Mouse (Mus musculus) limb, embryonic 13.5 days (tissue): Measurements from ENCODE around the gene Ubxn11. TPM values are rescaled to one million over a fixed set of nuclear protein-coding genes. Genes with fewer than 3 reads are reported as not detected.
A peak's percentile ranks its signal among the peaks of the same experiment; 100 is the strongest.
"Not testable (repeated sequence)": the region's sequence is repeated elsewhere in the genome, so short reads cannot be mapped to it uniquely, and the experiment has no call there.

ENCODE experiments used
- ATAC-seq: fragments of 200-750 bp; cut with Nextera tagmentation; 2 replicates; pipeline ENCODE4 v1.8.0; 2017; ENCODE audit warnings: low read depth, moderate number of reproducible peaks, moderate TSS enrichment; ENCODE audit not compliant: low FRiP score
- H3K27ac ChIP-seq: fragments of 300-500 bp; sonication (generic); 2 replicates; pipeline ENCODE4 v1.5.1; 2015; ENCODE audit warnings: inconsistent platforms, mild to moderate bottlenecking, moderate library complexity
- H3K27me3 ChIP-seq: fragments of 300-500 bp; sonication (generic); 2 replicates; pipeline ENCODE4 v1.6.1; 2015; ENCODE audit warnings: mild to moderate bottlenecking, inconsistent platforms
- H3K36me3 ChIP-seq: fragments of 300-500 bp; sonication (generic); 2 replicates; pipeline ENCODE4 v1.6.1; 2015; ENCODE audit warnings: inconsistent platforms, mild to moderate bottlenecking, moderate library complexity
- H3K4me1 ChIP-seq: fragments of 300-500 bp; sonication (generic); 2 replicates; pipeline ENCODE4 v1.6.1; 2015; ENCODE audit warnings: inconsistent platforms
- H3K4me2 ChIP-seq: fragments of 300-500 bp; sonication (generic); replicated peaks from 2 replicates; pipeline ENCODE4 v1.6.1; 2015; ENCODE audit warnings: inconsistent platforms, mild to moderate bottlenecking, moderate library complexity
- H3K4me3 ChIP-seq: fragments of 300-500 bp; sonication (generic); 2 replicates; pipeline ENCODE4 v1.5.1; 2015; ENCODE audit warnings: moderate library complexity, mild to moderate bottlenecking, inconsistent platforms
- H3K9ac ChIP-seq: fragments of 300-500 bp; sonication (generic); 2 replicates; pipeline ENCODE4 v1.6.1; 2015; ENCODE audit warnings: mild to moderate bottlenecking, inconsistent platforms
- H3K9me3 ChIP-seq: fragments of 300-500 bp; sonication (generic); 2 replicates; pipeline ENCODE4 v1.6.1; 2016; ENCODE audit warnings: inconsistent platforms
- WGBS: fragments of 180-500 bp; shearing (Covaris S2); methylation state at CpG from one replicate; pipeline ENCODE4 v1.1.7; 2015; 5-methylcytosine and 5-hydroxymethylcytosine counted together
- polyA plus RNA-seq: library from polyadenylated mRNA; unstranded; fragments of >200 nt; fragmentation: Nextera tagmentation; extraction: Ambion mirVana; gene quantifications from 2 replicates; pipeline ENCODE4 v1.2.1, GENCODE M21; 2015

Gene Ubxn11
- polyA plus RNA-seq, 1 experiment from 2014 or later = 14.3 TPM

GRCm38 (mm10) chr4:134136280-134136926 lies 34.0 kb downstream of the Ubxn11 start:
- Histone ChIP-seq H3K27me3 (no peaks in the 10 kb centered on the region), H3K9me3 (no peaks in the 10 kb centered on the region), H3K4me2 (0 out of 2 replicates have a peak overlapping the region, but pooled peaks have one; percentile 9), H3K4me1 (peaks cover 15% of the 10 kb centered on the region), H3K27ac (peak overlapping the region; percentile 56; the same call in 1 of the 2 replicates), H3K4me3 (no peak overlapping the region), H3K36me3 (peaks cover 25% of the 10 kb centered on the region), H3K9ac (peak overlapping the region; percentile 31; the same call in 1 of the 2 replicates)
- WGBS = 23% methylated on average over 3 of the region's 3 CpGs
- ATAC-seq = no peak

DNA sequence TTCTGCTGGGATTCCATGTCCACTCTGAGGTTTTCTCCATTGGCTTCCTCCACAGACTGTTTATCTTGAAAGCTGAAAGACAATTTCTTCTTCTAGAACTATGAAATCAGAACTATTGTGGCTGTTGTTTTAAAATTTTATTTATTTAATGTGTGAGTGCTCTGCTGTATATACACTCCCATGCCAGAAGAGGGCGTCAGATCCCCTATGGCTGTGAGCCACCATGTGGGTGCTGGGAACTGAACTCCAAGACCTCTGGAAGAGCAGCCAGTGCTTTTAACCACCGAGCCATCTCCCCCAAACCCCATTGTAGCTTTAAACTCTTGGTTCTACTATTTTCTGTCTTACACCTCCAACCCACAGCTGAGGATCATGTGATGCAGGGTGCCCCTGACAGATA lies 36.5 kb downstream of the Ubxn11 start:
- H3K4me2 ChIP-seq = no peak overlapping the region
- H3K36me3 ChIP-seq = peaks cover 21% of the 10 kb centered on the region
- H3K9me3 ChIP-seq = no peaks in the 10 kb centered on the region
- no peak overlapping the region for H3K4me3 ChIP-seq
- no peak overlapping the region for H3K27ac ChIP-seq
- WGBS = 96% methylated on average over 2 of the region's 2 CpGs
- peaks cover 15% of the 10 kb centered on the region for H3K4me1 ChIP-seq
- no peaks in the 10 kb centered on the region for H3K27me3 ChIP-seq
- ATAC-seq = no peak
- no peak overlapping the region for H3K9ac ChIP-seq

DNA sequence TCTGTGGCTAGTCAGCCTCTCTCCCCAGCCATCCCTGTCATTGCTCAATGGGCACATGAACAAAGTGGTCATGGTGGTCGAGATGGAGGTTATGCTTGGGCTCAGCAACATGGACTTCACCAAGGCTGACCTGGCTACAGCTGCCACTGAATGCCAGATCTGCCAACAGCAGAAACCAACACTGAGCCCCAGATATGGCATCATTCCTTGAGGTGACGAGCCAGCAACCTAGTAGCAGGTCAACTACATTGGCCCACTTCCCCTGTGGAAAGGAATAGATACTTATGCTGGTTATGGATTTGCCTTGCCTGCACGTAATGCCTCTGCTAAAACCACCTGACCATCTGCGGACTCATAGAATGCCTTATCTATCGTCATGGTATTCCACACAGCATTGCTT lies 41.9 kb downstream of the Ubxn11 start:
- H3K9ac ChIP-seq, H3K4me2 ChIP-seq, H3K4me1 ChIP-seq, H3K27ac ChIP-seq, H3K9me3 ChIP-seq, ATAC-seq, H3K27me3 ChIP-seq, H3K4me3 ChIP-seq: not testable (repeated sequence)
- peaks cover 46% of the 10 kb centered on the region for H3K36me3 ChIP-seq
- 95% methylated on average over 5 of the region's 5 CpGs for WGBS

DNA sequence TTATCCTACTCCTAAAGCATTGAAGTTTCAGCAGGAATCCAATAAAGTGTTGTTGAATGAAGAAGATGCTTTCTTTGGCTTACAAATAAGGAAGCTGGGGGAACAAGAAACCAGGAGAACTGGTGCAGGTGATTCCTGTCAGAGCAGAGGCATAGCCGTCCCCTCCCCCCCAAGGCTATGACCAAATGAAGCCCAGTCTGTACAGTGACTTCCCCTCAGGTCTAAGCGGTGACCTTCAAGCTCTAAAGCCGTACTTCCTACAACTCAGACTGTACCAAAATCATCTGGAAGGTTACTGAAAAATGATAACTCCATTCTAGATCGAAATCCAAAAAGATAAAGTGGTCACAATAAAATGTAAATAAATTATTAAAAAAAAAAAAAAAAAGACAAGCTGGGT lies 47.0 kb downstream of the Ubxn11 start:
- ATAC-seq = no peak
- Histone ChIP-seq H3K4me2 (no peak overlapping the region), H3K4me1 (no peaks in the 10 kb centered on the region), H3K36me3 (peaks cover 81% of the 10 kb centered on the region), H3K27me3 (no peaks in the 10 kb centered on the region), H3K27ac (no peak overlapping the region), H3K9ac (no peak overlapping the region), H3K4me3 (no peak overlapping the region), H3K9me3 (no peaks in the 10 kb centered on the region)
- WGBS = 85% methylated on average over 4 of the region's 4 CpGs

GRCm38 (mm10) chr4:134152112-134152511 lies 49.7 kb downstream of the Ubxn11 start:
- 84% methylated on average over 3 of the region's 3 CpGs for WGBS
- Histone ChIP-seq H3K9ac (no peak overlapping the region), H3K36me3 (peaks cover 83% of the 10 kb centered on the region), H3K27ac (no peak overlapping the region), H3K27me3 (no peaks in the 10 kb centered on the region), H3K4me2 (no peak overlapping the region), H3K4me1 (no peaks in the 10 kb centered on the region), H3K4me3 (no peak overlapping the region), H3K9me3 (no peaks in the 10 kb centered on the region)
- no peak for ATAC-seq

DNA sequence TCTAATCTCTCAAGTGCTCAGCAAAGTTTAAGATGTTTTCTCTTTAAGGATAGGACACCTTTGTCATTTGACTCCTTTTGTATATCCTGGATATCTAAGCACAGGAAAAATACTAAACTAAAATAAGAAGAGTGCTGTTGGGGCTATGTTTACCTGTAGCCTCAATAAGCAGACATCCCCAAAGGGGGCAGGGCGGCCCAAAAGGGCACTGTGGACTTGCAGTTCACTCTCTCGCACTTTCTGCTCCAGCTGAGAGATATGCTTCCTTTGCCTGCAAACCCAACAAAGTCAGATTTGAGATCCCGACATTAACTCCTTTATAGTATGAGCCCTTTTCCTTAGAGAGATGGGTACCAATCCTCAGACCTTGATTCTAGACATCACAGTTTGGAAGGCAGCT lies 51.3 kb downstream of the Ubxn11 start:
- H3K36me3 ChIP-seq = peaks cover 68% of the 10 kb centered on the region
- no peak overlapping the region for H3K27ac ChIP-seq
- WGBS = 90% methylated on average over 3 of the region's 3 CpGs
- H3K9ac ChIP-seq = no peak overlapping the region
- H3K4me2 ChIP-seq = no peak overlapping the region
- no peak overlapping the region for H3K4me3 ChIP-seq
- ATAC-seq = no peak
- no peaks in the 10 kb centered on the region for H3K27me3 ChIP-seq
- H3K4me1 ChIP-seq = no peaks in the 10 kb centered on the region
- H3K9me3 ChIP-seq = no peaks in the 10 kb centered on the region

DNA sequence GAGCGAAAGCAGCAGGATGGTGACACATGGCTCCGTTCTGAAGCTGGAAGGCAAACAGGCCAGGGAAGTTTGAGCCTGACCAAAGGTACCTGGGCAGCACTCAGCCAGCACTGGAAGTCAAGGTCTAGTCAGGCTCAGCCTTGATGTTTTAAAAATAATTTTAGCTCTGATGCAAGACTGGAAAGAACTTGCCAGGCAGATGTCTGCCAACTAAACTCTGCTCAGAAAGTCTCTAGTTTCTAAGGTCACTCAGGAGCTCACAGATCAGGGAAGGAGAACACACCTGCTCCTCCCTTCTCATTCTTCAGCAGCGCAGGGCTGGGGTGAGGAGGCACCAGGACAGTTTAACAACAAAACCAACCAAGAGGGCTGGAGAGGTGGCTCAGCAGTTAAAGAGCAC lies 52.0 kb downstream of the Ubxn11 start:
- 96% methylated on average over 3 of the region's 3 CpGs for WGBS
- Histone ChIP-seq H3K4me2 (no peak overlapping the region), H3K9ac (no peak overlapping the region), H3K36me3 (peaks cover 61% of the 10 kb centered on the region), H3K27ac (no peak overlapping the region), H3K4me3 (no peak overlapping the region), H3K9me3 (no peaks in the 10 kb centered on the region), H3K4me1 (no peaks in the 10 kb centered on the region), H3K27me3 (no peaks in the 10 kb centered on the region)
- ATAC-seq = no peak

DNA sequence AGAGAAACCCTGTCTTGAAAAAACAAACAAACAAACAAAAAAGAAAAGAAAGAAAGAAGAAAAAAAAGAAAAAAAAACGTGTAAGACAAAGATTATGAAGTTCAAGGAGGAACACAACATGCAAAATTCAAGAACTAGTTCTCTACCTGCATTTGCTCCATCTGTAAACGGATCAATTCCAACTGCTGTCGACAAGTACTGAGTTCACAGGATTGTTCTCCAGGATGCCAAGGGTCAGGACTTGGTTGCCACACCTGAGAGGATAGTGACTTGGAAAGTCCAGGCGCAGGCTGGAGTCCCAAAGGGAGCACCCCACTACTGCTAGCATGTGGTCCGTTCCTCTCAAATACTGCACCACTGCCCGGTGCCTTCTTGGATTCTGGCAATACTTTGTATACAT lies 53.2 kb downstream of the Ubxn11 start:
- Histone ChIP-seq H3K27ac (no peak overlapping the region), H3K27me3 (no peaks in the 10 kb centered on the region), H3K9ac (no peak overlapping the region), H3K9me3 (no peaks in the 10 kb centered on the region), H3K4me2 (no peak overlapping the region), H3K36me3 (peaks cover 52% of the 10 kb centered on the region), H3K4me1 (no peaks in the 10 kb centered on the region), H3K4me3 (no peak overlapping the region)
- WGBS = 90% methylated on average over 6 of the region's 6 CpGs
- no peak for ATAC-seq

GRCm38 (mm10) chr4:134155961-134156465 lies 53.6 kb downstream of the Ubxn11 start:
- H3K27ac ChIP-seq = no peak overlapping the region
- H3K4me2 ChIP-seq = no peak overlapping the region
- peaks cover 47% of the 10 kb centered on the region for H3K36me3 ChIP-seq
- no peak overlapping the region for H3K4me3 ChIP-seq
- WGBS = 87% methylated on average over 10 of the region's 10 CpGs
- ATAC-seq = no peak
- H3K9me3 ChIP-seq = no peaks in the 10 kb centered on the region
- no peak overlapping the region for H3K9ac ChIP-seq
- no peaks in the 10 kb centered on the region for H3K4me1 ChIP-seq
- no peaks in the 10 kb centered on the region for H3K27me3 ChIP-seq

GRCm38 (mm10) chr4:134156744-134157143 lies 54.4 kb downstream of the Ubxn11 start:
- Histone ChIP-seq H3K27ac (no peak overlapping the region), H3K27me3 (no peaks in the 10 kb centered on the region), H3K4me1 (no peaks in the 10 kb centered on the region), H3K36me3 (peaks cover 40% of the 10 kb centered on the region), H3K4me2 (no peak overlapping the region), H3K9ac (no peak overlapping the region), H3K9me3 (no peaks in the 10 kb centered on the region), H3K4me3 (no peak overlapping the region)
- WGBS = 42% methylated on average over 8 of the region's 8 CpGs
- ATAC-seq = no peak

GRCm38 (mm10) chr4:134157558-134157957 lies 55.2 kb downstream of the Ubxn11 start:
- Histone ChIP-seq H3K9me3 (no peaks in the 10 kb centered on the region), H3K27me3 (no peaks in the 10 kb centered on the region), H3K9ac (no peak overlapping the region), H3K36me3 (peaks cover 32% of the 10 kb centered on the region), H3K27ac (no peak overlapping the region), H3K4me2 (no peak overlapping the region), H3K4me3 (no peak overlapping the region), H3K4me1 (no peaks in the 10 kb centered on the region)
- 86% methylated on average over 2 of the region's 2 CpGs for WGBS
- no peak for ATAC-seq

- WGBS = 69% methylated on average over 6 of the region's 6 CpGs
- ATAC-seq = no peak
- Histone ChIP-seq H3K4me1 (no peaks in the 10 kb centered on the region), H3K27me3 (no peaks in the 10 kb centered on the region), H3K4me2 (no peak overlapping the region), H3K4me3 (no peak overlapping the region), H3K36me3 (peaks cover 20% of the 10 kb centered on the region), H3K9me3 (no peaks in the 10 kb centered on the region), H3K27ac (no peak overlapping the region), H3K9ac (no peak overlapping the region)
Measured at GRCm38 (mm10) chr4:134158774-134159173, 56.4 kb downstream of the Ubxn11 start.

GRCm38 (mm10) chr4:134160071-134160470 lies 57.7 kb downstream of the Ubxn11 start:
- H3K9ac ChIP-seq = peak overlapping the region; percentile 66

More at GRCm38 (mm10) chr4:134160071-134160470, 57.7 kb downstream of the Ubxn11 start:
- not testable (repeated sequence) for H3K36me3 ChIP-seq, H3K9me3 ChIP-seq, H3K27me3 ChIP-seq, H3K27ac ChIP-seq, H3K4me1 ChIP-seq, ATAC-seq
- WGBS = 5% methylated on average over 30 of the region's 30 CpGs
- peak overlapping the region; percentile 54 for H3K4me3 ChIP-seq
- H3K4me2 ChIP-seq = peak overlapping the region; percentile 60
